9 mouse cellular contexts compared by ENCODE assay signal in the genomic region with DNA sequence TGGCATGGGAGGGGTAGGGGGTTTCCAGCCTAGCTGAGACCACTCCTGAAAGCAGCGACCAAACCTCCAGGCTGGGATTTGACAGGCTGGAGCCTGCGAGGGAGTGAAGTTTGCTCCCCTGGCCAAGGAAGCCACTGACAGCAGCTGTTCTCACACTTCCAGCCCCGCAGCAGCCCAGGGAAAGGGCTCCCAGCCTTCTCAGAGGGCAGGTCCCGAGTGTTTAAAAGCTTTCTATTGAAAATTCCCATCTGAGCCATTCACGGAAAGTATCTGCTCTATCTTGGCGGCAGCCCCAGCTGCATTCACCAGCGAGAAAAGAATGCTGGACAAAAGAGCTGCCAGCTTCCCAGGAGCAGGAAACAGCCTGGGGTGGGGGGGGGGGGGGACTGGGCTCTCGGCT. TPM values are rescaled to one million over a fixed set of nuclear protein-coding genes. Genes with fewer than 3 reads are reported as not detected.
DNase-seq lines count a peak whose midpoint lies in the region; ATAC-seq and TF ChIP-seq lines count a peak whose summit lies in the region.
"Had no signal": no experiment of that assay in that cellular context is flagged by ENCODE, and none has a peak within 500 bp of the region (broad histone marks: within the 10 kb centered on the region; RNA-seq: fewer than 3 reads in every experiment).

No protein-coding gene starts in this region.

- peak overlapping the region; percentile 39 for H3K4me2 ChIP-seq in heart, embryonic 12.5 days
- no peak overlapping the region for H3K4me2 ChIP-seq in stomach, postnatal 0 days (replicated peaks; ENCODE audit: low read depth)

- no peaks in the 10 kb centered on the region for H3K36me3 ChIP-seq in heart, embryonic 12.5 days
- H3K36me3 ChIP-seq in stomach, postnatal 0 days (ENCODE audit: control insufficient read depth, insufficient read depth, low read length): no peaks in the 10 kb centered on the region

- ATAC-seq in cerebellum, adult (ENCODE audit: insufficient number of reproducible peaks, low FRiP score, low TSS enrichment): no peak
- ATAC-seq in heart, embryonic 12.5 days (ENCODE audit: insufficient number of reproducible peaks, low FRiP score): peak; percentile 33
- ATAC-seq in stomach, postnatal 0 days (ENCODE audit: low FRiP score, low TSS enrichment): no peak

- peaks cover 64% of the 10 kb centered on the region for H3K4me1 ChIP-seq in heart, embryonic 12.5 days (replicated peaks)
- peaks cover 4% of the 10 kb centered on the region; the same call in 1 of the 2 replicates for H3K4me1 ChIP-seq in stomach, postnatal 0 days (replicated peaks; ENCODE audit: control insufficient read depth, insufficient read depth)

- no peak for TF ChIP-seq EP300 in stomach, postnatal 0 days (optimal IDR thresholded peaks at IDR 0.05)

- no peak overlapping the region for H3K4me3 ChIP-seq in heart, embryonic 12.5 days
- H3K4me3 ChIP-seq in stomach, postnatal 0 days (ENCODE audit: low read depth, low read length): no peak overlapping the region

- peak; percentile 10 for DNase-seq in cerebellum, adult 11-12 months
- peak; percentile 53 for DNase-seq in NIH3T3 (ENCODE audit: low read depth)
- DNase-seq in lung, postnatal 14 days: peak; percentile 51
- DNase-seq in stomach, postnatal 0 days (ENCODE audit: low spot score): no peak
- no peak for DNase-seq in adrenal gland, postnatal 14 days
- no peak for DNase-seq in cerebellum, adult 8-10 months

- H3K9ac ChIP-seq in heart, embryonic 12.5 days: peak overlapping the region; percentile 44; the same call in 1 of the 2 replicates
- no peak overlapping the region for H3K9ac ChIP-seq in stomach, postnatal 0 days (ENCODE audit: low read length)

- H3K9me3 ChIP-seq in heart, embryonic 12.5 days (replicated peaks): no peaks in the 10 kb centered on the region
- H3K9me3 ChIP-seq in stomach, postnatal 0 days (ENCODE audit: control insufficient read depth, low read length): no peaks in the 10 kb centered on the region

- no peak for TF ChIP-seq CTCF in stomach, postnatal 0 days (IDR thresholded peaks at IDR 0.05; ENCODE audit: low read depth)

- H3K27ac ChIP-seq in heart, embryonic 12.5 days (ENCODE audit: poor library complexity, severe bottlenecking): peak overlapping the region; percentile 86
- peak overlapping the region; percentile 45; the same call in 1 of the 2 replicates for H3K27ac ChIP-seq in stomach, postnatal 0 days (replicated peaks)

- WGBS in heart, embryonic 12.5 days: under 1% methylated on average over 8 of the region's 8 CpGs
- WGBS in stomach, postnatal 0 days: 14% methylated on average over 8 of the region's 8 CpGs

- H3K27me3 ChIP-seq in heart, embryonic 12.5 days (replicated peaks): no peaks in the 10 kb centered on the region
- no peaks in the 10 kb centered on the region for H3K27me3 ChIP-seq in stomach, postnatal 0 days (ENCODE audit: control insufficient read depth, insufficient read depth, low read length)

RNA-seq across cellular contexts. Expression of gene Efhd2, which starts 25.2 kb away (rescaled TPM):
- 119 and 121 TPM in 2 replicates for polyA plus RNA-seq in heart, embryonic 12.5 days (2016; fragmentation: Nextera tagmentation; extraction: Ambion mirVana)
- 111 and 121 TPM in 2 replicates for polyA plus RNA-seq in stomach, postnatal 0 days (2015; fragmentation: Nextera tagmentation; extraction: Ambion mirVana)
- total RNA-seq in adrenal gland, postnatal 14 days (2021): 21.4 and 28.2 TPM in 2 replicates

RNA-seq across cellular contexts. Expression of gene Ctrc, which starts 53.8 kb away (rescaled TPM):
- not detected in 2 replicates for polyA plus RNA-seq in heart, embryonic 12.5 days (2016; fragmentation: Nextera tagmentation; extraction: Ambion mirVana)
- polyA plus RNA-seq in stomach, postnatal 0 days (2015; fragmentation: Nextera tagmentation; extraction: Ambion mirVana): not detected in 2 replicates
- total RNA-seq in adrenal gland, postnatal 14 days (2021): not detected in 2 replicates
- total RNA-seq: layer of hippocampus, postnatal 14 days had no signal

Comparison
In these comparisons a context has a peak if more than half of its experiments do, and no peak if none do; other contexts are left out.
1. DNase-seq: peak in cerebellum, adult 11-12 months (single experiment), NIH3T3 (single experiment) and lung, postnatal 14 days (single experiment); none in stomach, postnatal 0 days (single experiment), adrenal gland, postnatal 14 days (single experiment) and cerebellum, adult 8-10 months (single experiment).